Mouse (Mus musculus): ENCODE measurements around the gene Cpn2. TPM values are rescaled to one million over a fixed set of nuclear protein-coding genes. Genes with fewer than 3 reads are reported as not detected.

The Cpn2 gene
- polyA plus RNA-seq (2012; rRNA removed), result not detected in 2 replicates
- not detected in 2 replicates for polyA plus RNA-seq (2014; fragmentation: Nextera tagmentation; extraction: Ambion mirVana)

DNA sequence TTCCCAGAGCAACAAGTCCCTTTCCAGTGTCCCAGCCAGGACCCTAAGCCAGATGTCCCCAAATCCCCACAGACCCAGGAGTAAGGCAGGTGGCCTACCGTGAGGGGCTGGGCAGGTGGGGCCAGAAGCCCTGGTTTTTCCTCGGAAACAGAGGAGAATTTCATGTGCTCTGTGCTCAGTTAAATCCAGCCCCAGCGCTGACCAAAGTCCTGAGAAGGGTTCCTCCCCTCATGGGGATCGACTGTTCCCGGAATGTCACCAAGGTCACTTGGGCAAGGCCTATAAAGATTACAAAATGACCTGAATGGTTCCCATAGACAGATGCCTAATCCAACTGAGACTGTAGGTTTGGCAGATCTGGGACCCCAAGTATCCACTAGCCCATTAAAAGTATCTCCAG, at the start of gene Cpn2:
Gene Cpn2, minus strand, starts transcription at position 141 of the 400 bp plus-strand sequence.
- 63% methylated on average over 5 of the region's 5 CpGs for WGBS

DNA sequence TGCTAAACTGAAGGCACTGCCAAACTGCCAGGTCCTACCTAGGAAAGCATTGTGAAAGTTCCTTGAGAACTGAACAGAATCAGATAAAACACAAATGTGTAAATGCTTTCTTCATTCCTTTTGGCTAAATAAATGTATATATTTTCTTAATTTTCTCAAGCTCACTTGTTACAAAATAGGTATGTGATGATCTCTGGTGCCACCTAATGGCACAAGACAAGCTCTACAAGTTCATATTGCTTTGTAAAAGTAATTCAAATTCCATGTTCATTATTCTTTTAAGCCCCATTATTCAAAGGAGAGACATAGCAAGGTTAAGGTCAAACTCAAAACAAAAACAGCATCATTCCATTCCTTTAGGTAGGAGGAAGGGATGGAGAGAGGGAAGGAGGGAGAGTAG, 46.9 kb upstream of the Cpn2 start:
- Histone ChIP-seq H3K4me1 (ENCODE audit: control insufficient read depth, insufficient read depth, low read length) (peaks cover 6% of the 10 kb centered on the region; the same call in 1 of the 2 replicates), H3K27me3 (ENCODE audit: control insufficient read depth, insufficient read depth, low read length) (peaks cover 18% of the 10 kb centered on the region), H3K4me2 (replicated peaks; ENCODE audit: low read depth, low read length, severe bottlenecking) (no peak overlapping the region), H3K36me3 (ENCODE audit: control insufficient read depth, insufficient read depth, low read length) (peaks cover 14% of the 10 kb centered on the region), H3K27ac (replicated peaks; ENCODE audit: low read depth, low read length) (no peak overlapping the region), H3K9me3 (ENCODE audit: control insufficient read depth, low read length) (no peaks in the 10 kb centered on the region), H3K4me3 (replicated peaks; ENCODE audit: low read length) (no peak overlapping the region), H3K9ac (ENCODE audit: low read depth, low read length, severe bottlenecking) (no peak overlapping the region)
- DNase-seq (ENCODE audit: low spot score), result no peak
- no peak for TF ChIP-seq POLR2A (IDR thresholded peaks at IDR 0.05; ENCODE audit: borderline replicate concordance, extremely low read depth, insufficient read depth, insufficient read length)
- ATAC-seq (ENCODE audit: low FRiP score, low read depth), result no peak

More for the DNA sequence above, at the start of gene Cpn2:
- no peak for DNase-seq (ENCODE audit: low spot score)
- H3K27ac ChIP-seq (replicated peaks; ENCODE audit: low read depth, low read length), result no peak within 1 kb of the TSS
- no peak for ATAC-seq (ENCODE audit: low FRiP score, low read depth)
- H3K4me1 ChIP-seq (ENCODE audit: control insufficient read depth, insufficient read depth, low read length), result peaks cover 17% of the 10 kb centered on the region; the same call in 1 of the 2 replicates
- no peak for TF ChIP-seq POLR2A (IDR thresholded peaks at IDR 0.05; ENCODE audit: borderline replicate concordance, extremely low read depth, insufficient read depth, insufficient read length)
- H3K9ac ChIP-seq (ENCODE audit: low read depth, low read length, severe bottlenecking), result no peak within 1 kb of the TSS
- H3K9me3 ChIP-seq (ENCODE audit: control insufficient read depth, low read length), result no peaks in the 10 kb centered on the region
- H3K36me3 ChIP-seq (ENCODE audit: control insufficient read depth, insufficient read depth, low read length), result no peaks in the 10 kb centered on the region
- no peak within 1 kb of the TSS for H3K4me3 ChIP-seq (replicated peaks; ENCODE audit: low read length)
- no peak within 1 kb of the TSS for H3K4me2 ChIP-seq (replicated peaks; ENCODE audit: low read depth, low read length, severe bottlenecking)
- no peaks in the 10 kb centered on the region for H3K27me3 ChIP-seq (ENCODE audit: control insufficient read depth, insufficient read depth, low read length)

DNA sequence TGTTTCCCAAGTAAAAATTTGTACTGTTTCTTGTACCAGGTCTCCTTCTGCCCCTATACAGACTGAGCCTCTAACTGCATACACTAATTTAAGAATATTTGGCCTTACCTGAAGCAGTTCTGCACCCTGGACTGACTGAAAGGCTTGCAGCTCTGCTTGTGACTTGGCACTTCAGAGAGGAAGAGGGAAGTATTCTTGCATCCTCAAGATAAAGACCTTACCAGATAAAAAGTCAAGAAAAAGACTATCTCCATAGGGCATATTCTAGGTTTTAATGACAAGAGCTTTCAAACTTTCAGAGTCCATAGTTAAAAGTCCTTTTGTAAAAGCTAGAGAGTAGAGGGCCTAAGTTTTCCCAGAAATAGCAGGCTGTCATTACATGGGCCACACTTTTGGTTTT, 43.3 kb upstream of the Cpn2 start, which contains the start of gene Gp5:
Gene Gp5, minus strand, starts transcription at position 133 of the 400 bp plus-strand sequence.
- peak within 1 kb of the TSS; percentile 56 for H3K4me3 ChIP-seq (replicated peaks; ENCODE audit: low read length)
- peaks cover 44% of the 10 kb centered on the region for H3K27me3 ChIP-seq (ENCODE audit: control insufficient read depth, insufficient read depth, low read length)
- H3K36me3 ChIP-seq (ENCODE audit: control insufficient read depth, insufficient read depth, low read length), result peaks cover 10% of the 10 kb centered on the region
- peaks cover 15% of the 10 kb centered on the region for H3K4me1 ChIP-seq (ENCODE audit: control insufficient read depth, insufficient read depth, low read length)
- no peak for TF ChIP-seq POLR2A (IDR thresholded peaks at IDR 0.05; ENCODE audit: borderline replicate concordance, extremely low read depth, insufficient read depth, insufficient read length)
- peak within 1 kb of the TSS; percentile 98 for H3K4me2 ChIP-seq (replicated peaks; ENCODE audit: low read depth, low read length, severe bottlenecking)
- no peak for DNase-seq (ENCODE audit: low spot score)
- H3K27ac ChIP-seq (replicated peaks; ENCODE audit: low read depth, low read length), result no peak within 1 kb of the TSS
- no peaks in the 10 kb centered on the region for H3K9me3 ChIP-seq (ENCODE audit: control insufficient read depth, low read length)
- ATAC-seq (ENCODE audit: low FRiP score, low read depth), result no peak
- no peak within 1 kb of the TSS for H3K9ac ChIP-seq (ENCODE audit: low read depth, low read length, severe bottlenecking)

DNA sequence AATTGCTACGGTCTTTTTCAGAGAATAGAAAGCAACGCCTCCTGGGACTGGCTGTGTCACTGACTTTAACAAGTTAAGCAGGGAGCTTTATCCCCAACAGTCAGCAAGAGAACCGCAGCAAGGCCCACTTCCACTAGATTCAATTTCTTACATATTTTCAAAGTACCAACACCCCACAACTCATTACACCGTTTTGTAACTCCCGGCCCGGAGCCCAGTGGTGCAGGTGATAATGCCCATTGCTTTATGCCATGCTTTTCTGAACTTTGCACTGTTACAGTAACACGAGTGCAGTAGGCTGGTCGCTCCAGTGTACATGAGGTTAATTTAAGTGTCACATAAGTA, 42.8 kb upstream of the Cpn2 start:
- 51% methylated on average over 8 of the region's 8 CpGs for WGBS

DNA sequence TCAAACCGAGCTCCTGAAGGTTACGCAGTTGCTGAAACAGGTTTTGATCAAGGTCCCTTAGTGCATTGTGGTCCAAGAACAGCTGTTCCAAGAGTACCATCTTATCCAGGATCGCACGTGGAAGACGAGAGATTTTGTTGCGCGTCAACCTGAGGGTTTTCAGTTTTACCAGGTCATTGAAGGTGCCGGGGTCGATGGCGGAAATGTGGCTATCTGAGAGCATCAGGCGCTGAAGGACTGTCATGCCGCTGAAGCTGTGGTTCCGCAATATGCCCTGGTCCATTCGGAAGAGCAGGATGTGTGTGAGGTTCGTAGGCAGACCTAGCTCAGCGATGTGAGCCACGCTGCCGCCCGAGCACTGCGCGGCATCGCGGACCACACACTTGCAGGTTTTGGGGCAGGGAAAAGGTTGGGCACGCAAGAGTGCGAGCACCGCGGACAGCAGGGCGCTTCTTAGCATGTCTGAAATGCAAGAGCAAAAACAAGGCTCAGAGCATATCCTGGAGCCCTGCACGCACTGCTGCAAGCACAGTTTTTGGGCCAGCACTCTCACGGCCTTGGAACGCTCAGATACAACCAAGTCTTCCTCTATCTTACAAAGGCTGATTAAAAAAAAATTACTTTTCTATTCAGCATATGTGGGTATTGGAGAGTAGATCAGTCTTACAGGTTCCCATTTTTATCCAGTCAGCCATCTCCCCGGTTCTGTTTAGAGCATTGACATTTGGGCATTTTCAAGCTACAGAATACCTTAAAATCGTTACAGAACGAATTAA, 42.3 kb upstream of the Cpn2 start:
- Histone ChIP-seq H3K4me3 (replicated peaks; ENCODE audit: low read length) (peak overlapping the region; percentile 56), H3K36me3 (ENCODE audit: control insufficient read depth, insufficient read depth, low read length) (0 out of 2 replicates have a peak, but pooled peaks cover 1% of the 10 kb centered on the region), H3K27ac (replicated peaks; ENCODE audit: low read depth, low read length) (no peak overlapping the region), H3K27me3 (ENCODE audit: control insufficient read depth, insufficient read depth, low read length) (peaks cover 44% of the 10 kb centered on the region), H3K9ac (ENCODE audit: low read depth, low read length, severe bottlenecking) (0 out of 2 replicates have a peak overlapping the region, but pooled peaks have one; percentile 55), H3K4me1 (ENCODE audit: control insufficient read depth, insufficient read depth, low read length) (peaks cover 15% of the 10 kb centered on the region), H3K4me2 (replicated peaks; ENCODE audit: low read depth, low read length, severe bottlenecking) (peak overlapping the region; percentile 98), H3K9me3 (ENCODE audit: control insufficient read depth, low read length) (no peaks in the 10 kb centered on the region)
- TF ChIP-seq POLR2A (IDR thresholded peaks at IDR 0.05; ENCODE audit: borderline replicate concordance, extremely low read depth, insufficient read depth, insufficient read length), result no peak
- 6% methylated on average over 34 of the region's 34 CpGs for WGBS
- ATAC-seq (ENCODE audit: low FRiP score, low read depth) (no peak), DNase-seq (ENCODE audit: low spot score) (no peak)

More for the DNA sequence above, 42.8 kb upstream of the Cpn2 start:
- ATAC-seq (ENCODE audit: low FRiP score, low read depth), result no peak
- no peak overlapping the region for H3K9ac ChIP-seq (ENCODE audit: low read depth, low read length, severe bottlenecking)
- H3K27ac ChIP-seq (replicated peaks; ENCODE audit: low read depth, low read length), result no peak overlapping the region
- H3K27me3 ChIP-seq (ENCODE audit: control insufficient read depth, insufficient read depth, low read length), result peaks cover 44% of the 10 kb centered on the region
- no peak for DNase-seq (ENCODE audit: low spot score)
- H3K4me3 ChIP-seq (replicated peaks; ENCODE audit: low read length), result no peak overlapping the region
- no peak for TF ChIP-seq POLR2A (IDR thresholded peaks at IDR 0.05; ENCODE audit: borderline replicate concordance, extremely low read depth, insufficient read depth, insufficient read length)
- H3K36me3 ChIP-seq (ENCODE audit: control insufficient read depth, insufficient read depth, low read length), result peaks cover 6% of the 10 kb centered on the region; the same call in 1 of the 2 replicates
- no peak overlapping the region for H3K4me2 ChIP-seq (replicated peaks; ENCODE audit: low read depth, low read length, severe bottlenecking)
- H3K9me3 ChIP-seq (ENCODE audit: control insufficient read depth, low read length), result no peaks in the 10 kb centered on the region
- H3K4me1 ChIP-seq (ENCODE audit: control insufficient read depth, insufficient read depth, low read length), result peaks cover 15% of the 10 kb centered on the region
